Mouse (Mus musculus): ENCODE data around the gene Vps26b. TPM values are rescaled to one million over a fixed set of nuclear protein-coding genes. Genes with fewer than 3 reads are reported as not detected.

Gene Vps26b
- polyA plus RNA-seq, 1 experiment from 2014 or later: 56.9 TPM

DNA sequence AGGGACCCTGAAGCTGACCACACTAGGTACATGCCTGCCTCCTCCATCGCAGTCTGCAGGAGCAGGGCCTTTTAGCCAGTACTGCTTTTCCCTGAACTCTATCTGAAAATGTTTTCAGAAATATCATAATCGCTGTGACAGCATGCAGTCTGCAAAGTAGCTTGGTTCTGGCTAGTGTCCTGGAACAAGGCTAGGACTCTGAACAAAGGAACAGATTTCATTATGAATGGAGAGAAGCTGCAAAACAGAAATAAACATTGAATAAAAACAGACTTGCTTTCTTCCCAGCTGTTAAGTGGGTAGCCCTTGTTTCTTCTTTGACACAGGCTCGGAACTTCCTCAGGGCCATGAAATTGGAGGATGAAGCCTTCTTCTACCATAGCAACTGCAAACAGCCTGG is 24.6 kb downstream of the Vps26b start:
- Histone ChIP-seq H3K9me3 (ENCODE audit: control insufficient read depth, low read length) (no peaks in the 10 kb centered on the region), H3K4me3 (ENCODE audit: low read depth, low read length) (no peak overlapping the region), H3K36me3 (ENCODE audit: control insufficient read depth, insufficient read depth, low read length) (peaks cover 2% of the 10 kb centered on the region; the same call in 1 of the 2 replicates), H3K27me3 (ENCODE audit: control insufficient read depth, insufficient read depth, low read length) (no peaks in the 10 kb centered on the region), H3K4me2 (ENCODE audit: low read depth, low read length, severe bottlenecking) (no peak overlapping the region), H3K4me1 (replicated peaks; ENCODE audit: control insufficient read depth, insufficient read depth, low read length) (peaks cover 5% of the 10 kb centered on the region; the same call in 1 of the 2 replicates), H3K27ac (ENCODE audit: low read depth, low read length) (no peak overlapping the region), H3K9ac (ENCODE audit: low read length) (no peak overlapping the region)
- WGBS: 90% methylated on average over 3 of the region's 3 CpGs
- DNase-seq (ENCODE audit: low spot score): peak; percentile 36
- no peak for ATAC-seq (replicated peaks; ENCODE audit: low FRiP score)

DNA sequence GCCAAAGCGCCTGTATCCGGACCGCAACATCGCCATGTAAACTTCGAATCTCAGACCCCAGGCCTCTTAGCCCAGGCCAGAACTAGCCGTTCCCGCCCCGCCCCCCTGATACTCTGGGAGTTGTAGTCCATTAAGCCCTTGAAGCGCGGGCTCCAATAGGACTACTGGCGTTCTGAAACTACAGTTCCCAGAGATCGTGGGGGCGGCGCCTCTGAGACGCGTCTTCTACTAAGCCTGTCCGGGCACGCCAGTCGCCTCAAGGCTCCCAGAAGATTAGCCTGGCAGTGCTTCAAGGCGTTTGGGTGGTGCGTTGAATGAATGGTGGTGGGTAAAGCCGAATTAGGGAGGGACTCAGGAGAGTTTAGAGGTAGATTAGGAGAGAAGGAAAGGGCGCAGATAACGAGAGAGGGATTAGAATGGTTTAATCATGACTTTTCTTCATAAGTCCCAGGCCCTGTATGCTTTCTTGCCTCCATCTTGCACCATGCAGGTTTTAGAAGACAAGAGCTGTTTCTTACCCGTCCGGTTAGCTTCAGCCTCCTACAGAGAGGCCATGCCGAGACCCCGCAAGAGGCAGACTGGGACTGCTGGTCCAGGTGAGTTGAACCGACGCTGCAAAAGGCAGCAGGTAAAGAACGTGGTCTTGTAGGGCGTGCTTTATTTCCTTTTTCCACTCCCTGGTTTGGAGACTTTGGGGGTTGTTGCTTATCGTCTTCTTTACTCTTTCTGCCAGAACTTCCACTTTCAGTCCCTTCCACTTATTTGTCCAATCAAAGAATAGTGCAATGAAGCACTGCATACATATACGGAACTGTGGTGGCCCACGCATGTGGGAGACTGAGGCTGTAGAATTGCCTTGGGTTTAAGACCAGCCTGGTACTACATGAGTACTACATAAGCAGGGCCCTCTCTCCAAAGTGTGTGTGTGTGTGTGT is 30.1 kb downstream of the Vps26b start, which contains the start of the genes Acad8 and Thyn1:
Acad8 (minus strand) TSS at position 106 of the 935 bp plus-strand sequence.
Thyn1 (plus strand) TSS at position 250 of the 935 bp plus-strand sequence.
- peak within 1 kb of the TSS; percentile 86 for H3K9ac ChIP-seq (ENCODE audit: low read length)
- peaks cover 5% of the 10 kb centered on the region; the same call in 1 of the 2 replicates for H3K4me1 ChIP-seq (replicated peaks; ENCODE audit: control insufficient read depth, insufficient read depth, low read length)
- H3K27ac ChIP-seq (ENCODE audit: low read depth, low read length): no peak within 1 kb of the TSS
- ATAC-seq (replicated peaks; ENCODE audit: low FRiP score): peak; percentile 100
- DNase-seq (ENCODE audit: low spot score): peak; percentile 97
- no peaks in the 10 kb centered on the region for H3K27me3 ChIP-seq (ENCODE audit: control insufficient read depth, insufficient read depth, low read length)
- peak within 1 kb of the TSS; percentile 66 for H3K4me3 ChIP-seq (ENCODE audit: low read depth, low read length)
- no peaks in the 10 kb centered on the region for H3K36me3 ChIP-seq (ENCODE audit: control insufficient read depth, insufficient read depth, low read length)
- WGBS: 2% methylated on average over 35 of the region's 35 CpGs
- H3K4me2 ChIP-seq (ENCODE audit: low read depth, low read length, severe bottlenecking): peak within 1 kb of the TSS; percentile 62
- no peaks in the 10 kb centered on the region for H3K9me3 ChIP-seq (ENCODE audit: control insufficient read depth, low read length)

DNA sequence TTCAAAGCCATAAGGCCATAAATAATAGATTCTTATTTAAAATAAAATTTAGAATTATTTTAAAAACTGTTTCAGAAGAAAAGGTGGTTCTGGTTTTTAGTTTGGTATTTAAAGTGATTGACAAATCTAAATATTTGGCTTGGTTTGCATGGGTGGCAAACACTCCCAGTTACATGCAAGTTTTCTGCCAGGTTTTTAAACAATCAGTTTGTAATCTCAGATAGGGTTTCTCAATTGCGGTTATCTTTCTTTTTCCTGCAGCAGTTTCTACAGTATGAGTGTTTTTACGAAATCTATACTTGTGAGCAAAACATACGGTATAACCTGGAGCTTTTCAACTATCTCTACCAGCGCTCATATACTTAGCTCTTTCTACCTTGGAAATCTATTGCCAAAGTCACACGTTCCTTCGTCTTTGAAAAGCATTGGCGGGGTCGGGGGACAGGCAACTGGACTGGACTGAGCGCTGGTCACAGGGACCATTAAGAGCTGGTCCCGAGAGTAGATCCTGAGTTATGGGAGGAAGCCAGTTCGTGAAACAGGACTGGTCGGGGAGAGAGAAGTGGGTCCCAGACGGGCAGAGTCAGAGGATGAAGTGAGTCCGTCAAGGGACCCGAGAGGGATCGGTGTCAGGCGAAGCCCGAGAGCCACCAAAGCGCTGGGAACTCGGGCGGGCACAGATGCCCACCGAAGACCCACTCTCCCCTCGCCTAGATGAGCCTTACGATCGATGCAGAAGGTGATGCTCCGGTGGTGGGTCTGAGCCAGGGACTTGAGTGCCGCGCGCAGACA is 31.0 kb downstream of the Vps26b start:
- ATAC-seq (replicated peaks; ENCODE audit: low FRiP score) (no peak; the same call in 1 of the 2 replicates), DNase-seq (ENCODE audit: low spot score) (no peak)
- H3K4me1 ChIP-seq (replicated peaks; ENCODE audit: control insufficient read depth, insufficient read depth, low read length): peaks cover 5% of the 10 kb centered on the region; the same call in 1 of the 2 replicates
- H3K27ac ChIP-seq (ENCODE audit: low read depth, low read length): no peak overlapping the region
- WGBS: 3% methylated on average over 29 of the region's 29 CpGs
- peak overlapping the region; percentile 66 for H3K4me3 ChIP-seq (ENCODE audit: low read depth, low read length)
- peak overlapping the region; percentile 86 for H3K9ac ChIP-seq (ENCODE audit: low read length)
- peak overlapping the region; percentile 62 for H3K4me2 ChIP-seq (ENCODE audit: low read depth, low read length, severe bottlenecking)
- no peaks in the 10 kb centered on the region for H3K36me3 ChIP-seq (ENCODE audit: control insufficient read depth, insufficient read depth, low read length)
- no peaks in the 10 kb centered on the region for H3K9me3 ChIP-seq (ENCODE audit: control insufficient read depth, low read length)
- no peaks in the 10 kb centered on the region for H3K27me3 ChIP-seq (ENCODE audit: control insufficient read depth, insufficient read depth, low read length)

GRCm38 (mm10) chr9:26997501-26997900 is 32.4 kb downstream of the Vps26b start:
- Histone ChIP-seq H3K4me2 (ENCODE audit: low read depth, low read length, severe bottlenecking) (no peak overlapping the region), H3K27ac (ENCODE audit: low read depth, low read length) (no peak overlapping the region), H3K9me3 (ENCODE audit: control insufficient read depth, low read length) (no peaks in the 10 kb centered on the region), H3K9ac (ENCODE audit: low read length) (no peak overlapping the region), H3K27me3 (ENCODE audit: control insufficient read depth, insufficient read depth, low read length) (no peaks in the 10 kb centered on the region), H3K4me1 (replicated peaks; ENCODE audit: control insufficient read depth, insufficient read depth, low read length) (peaks cover 5% of the 10 kb centered on the region; the same call in 1 of the 2 replicates), H3K36me3 (ENCODE audit: control insufficient read depth, insufficient read depth, low read length) (no peaks in the 10 kb centered on the region), H3K4me3 (ENCODE audit: low read depth, low read length) (no peak overlapping the region)
- no peak for ATAC-seq (replicated peaks; ENCODE audit: low FRiP score)
- DNase-seq (ENCODE audit: low spot score): peak; percentile 30
- WGBS: 94% methylated on average over 2 of the region's 2 CpGs

DNA sequence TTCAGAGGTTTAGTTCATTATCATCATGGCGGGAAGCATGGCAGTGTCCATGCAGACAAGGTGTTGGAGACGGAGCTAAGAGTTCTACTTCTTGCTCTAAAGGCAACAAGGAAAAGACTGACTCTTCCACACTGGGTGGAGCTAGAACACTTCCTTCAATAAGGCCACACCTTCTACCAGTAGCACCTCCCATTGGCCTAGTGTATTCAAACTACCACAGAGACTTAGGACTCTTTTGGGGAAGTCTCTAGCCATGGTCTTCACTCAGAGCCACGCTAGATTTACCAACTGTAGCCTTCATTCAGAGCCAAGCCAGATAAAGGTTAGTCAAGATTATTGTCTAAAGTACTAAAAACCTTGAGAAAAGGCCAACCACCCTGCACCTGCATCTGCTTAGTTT is 32.8 kb downstream of the Vps26b start:
- no peak for DNase-seq (ENCODE audit: low spot score)
- H3K36me3 ChIP-seq (ENCODE audit: control insufficient read depth, insufficient read depth, low read length): no peaks in the 10 kb centered on the region
- peaks cover 5% of the 10 kb centered on the region; the same call in 1 of the 2 replicates for H3K4me1 ChIP-seq (replicated peaks; ENCODE audit: control insufficient read depth, insufficient read depth, low read length)
- ATAC-seq (replicated peaks; ENCODE audit: low FRiP score): no peak
- WGBS: 90% methylated on average over 3 of the region's 3 CpGs
- no peak overlapping the region for H3K9ac ChIP-seq (ENCODE audit: low read length)
- H3K9me3 ChIP-seq (ENCODE audit: control insufficient read depth, low read length): no peaks in the 10 kb centered on the region
- H3K4me3 ChIP-seq (ENCODE audit: low read depth, low read length): no peak overlapping the region
- no peak overlapping the region for H3K4me2 ChIP-seq (ENCODE audit: low read depth, low read length, severe bottlenecking)
- no peak overlapping the region for H3K27ac ChIP-seq (ENCODE audit: low read depth, low read length)
- H3K27me3 ChIP-seq (ENCODE audit: control insufficient read depth, insufficient read depth, low read length): no peaks in the 10 kb centered on the region

DNA sequence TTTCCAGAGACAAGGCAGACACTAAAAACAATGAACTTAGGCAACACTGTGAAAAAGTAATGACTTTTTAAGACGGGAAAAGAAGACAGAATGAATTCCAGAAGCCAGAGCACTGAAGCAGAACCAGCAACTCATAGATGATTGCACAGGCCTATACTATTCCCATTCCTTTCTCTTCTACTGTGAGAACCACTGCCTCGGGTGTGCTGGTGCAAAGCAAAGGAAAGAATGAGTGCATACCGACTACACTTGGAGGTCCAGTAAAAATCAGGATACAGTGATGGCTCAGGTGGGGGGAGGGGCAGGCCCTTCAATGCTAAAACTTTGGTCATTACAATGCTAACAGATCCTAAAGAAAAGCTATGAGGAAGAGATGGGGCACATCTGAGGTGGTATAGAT is 36.0 kb downstream of the Vps26b start:
- WGBS: 87% methylated on average over 3 of the region's 3 CpGs
- no peaks in the 10 kb centered on the region for H3K9me3 ChIP-seq (ENCODE audit: control insufficient read depth, low read length)
- H3K36me3 ChIP-seq (ENCODE audit: control insufficient read depth, insufficient read depth, low read length): no peaks in the 10 kb centered on the region; the same call in 1 of the 2 replicates
- DNase-seq (ENCODE audit: low spot score): no peak
- no peak for ATAC-seq (replicated peaks; ENCODE audit: low FRiP score)
- no peaks in the 10 kb centered on the region for H3K4me1 ChIP-seq (replicated peaks; ENCODE audit: control insufficient read depth, insufficient read depth, low read length)
- no peak overlapping the region for H3K4me3 ChIP-seq (ENCODE audit: low read depth, low read length)
- H3K4me2 ChIP-seq (ENCODE audit: low read depth, low read length, severe bottlenecking): no peak overlapping the region
- H3K27me3 ChIP-seq (ENCODE audit: control insufficient read depth, insufficient read depth, low read length): no peaks in the 10 kb centered on the region
- H3K27ac ChIP-seq (ENCODE audit: low read depth, low read length): no peak overlapping the region
- H3K9ac ChIP-seq (ENCODE audit: low read length): no peak overlapping the region

GRCm38 (mm10) chr9:26993118-26993517 is 36.7 kb downstream of the Vps26b start:
- no peak overlapping the region for H3K4me3 ChIP-seq (ENCODE audit: low read depth, low read length)
- H3K9me3 ChIP-seq (ENCODE audit: control insufficient read depth, low read length): no peaks in the 10 kb centered on the region
- no peaks in the 10 kb centered on the region for H3K27me3 ChIP-seq (ENCODE audit: control insufficient read depth, insufficient read depth, low read length)
- 96% methylated on average over 10 of the region's 10 CpGs for WGBS
- ATAC-seq (replicated peaks; ENCODE audit: low FRiP score): no peak
- no peak for DNase-seq (ENCODE audit: low spot score)
- no peak overlapping the region for H3K27ac ChIP-seq (ENCODE audit: low read depth, low read length)
- H3K9ac ChIP-seq (ENCODE audit: low read length): no peak overlapping the region
- H3K4me1 ChIP-seq (replicated peaks; ENCODE audit: control insufficient read depth, insufficient read depth, low read length): no peaks in the 10 kb centered on the region
- no peak overlapping the region for H3K4me2 ChIP-seq (ENCODE audit: low read depth, low read length, severe bottlenecking)
- no peaks in the 10 kb centered on the region; the same call in 1 of the 2 replicates for H3K36me3 ChIP-seq (ENCODE audit: control insufficient read depth, insufficient read depth, low read length)

- WGBS: 91% methylated on average over 4 of the region's 4 CpGs
- Histone ChIP-seq H3K27ac (ENCODE audit: low read depth, low read length) (no peak overlapping the region), H3K4me1 (replicated peaks; ENCODE audit: control insufficient read depth, insufficient read depth, low read length) (no peaks in the 10 kb centered on the region), H3K36me3 (ENCODE audit: control insufficient read depth, insufficient read depth, low read length) (no peaks in the 10 kb centered on the region; the same call in 1 of the 2 replicates), H3K27me3 (ENCODE audit: control insufficient read depth, insufficient read depth, low read length) (no peaks in the 10 kb centered on the region), H3K9me3 (ENCODE audit: control insufficient read depth, low read length) (no peaks in the 10 kb centered on the region), H3K4me2 (ENCODE audit: low read depth, low read length, severe bottlenecking) (no peak overlapping the region), H3K4me3 (ENCODE audit: low read depth, low read length) (no peak overlapping the region), H3K9ac (ENCODE audit: low read length) (no peak overlapping the region)
- DNase-seq (ENCODE audit: low spot score): no peak
- ATAC-seq (replicated peaks; ENCODE audit: low FRiP score): no peak
These were observed 39.7 kb downstream of the Vps26b start for GRCm38 (mm10) chr9:26990181-26990580.
